Mouse (Mus musculus): ENCODE data around the gene Gm5797. TPM values are rescaled to one million over a fixed set of nuclear protein-coding genes. Genes with fewer than 3 reads are reported as not detected.
"Not testable (repeated sequence)": the region's sequence is repeated elsewhere in the genome, so short reads cannot be mapped to it uniquely, and the experiment has no call there.

The Gm5797 gene
- polyA plus RNA-seq (2012; ENCODE audit: insufficient read depth, insufficient read length, missing spikeins): not detected in 2 replicates

- H3K4me3 ChIP-seq (ENCODE audit: insufficient read depth, low read depth, low read length); H3K27ac ChIP-seq (replicated peaks; ENCODE audit: low read depth, low read length): not testable (repeated sequence)
These were observed at the start of gene Gm5797 for GRCm38 (mm10) chr14:7332295-7332694. TSS of gene Gm5797 (minus strand) at chr14:7332395.

GRCm38 (mm10) chr14:7365034-7365433, 32.8 kb upstream of the Gm5797 start, which contains the start of gene Gm8374:
TSS of gene Gm8374 (minus strand) at chr14:7365134.
- H3K27ac ChIP-seq (replicated peaks; ENCODE audit: low read depth, low read length); H3K4me1 ChIP-seq (ENCODE audit: control insufficient read depth, insufficient read depth, insufficient read length, low read length); H3K4me3 ChIP-seq (ENCODE audit: insufficient read depth, low read depth, low read length): not testable (repeated sequence)

More at GRCm38 (mm10) chr14:7332295-7332694, at the start of gene Gm5797:
- not testable (repeated sequence) for H3K4me1 ChIP-seq (ENCODE audit: control insufficient read depth, insufficient read depth, insufficient read length, low read length)

DNA sequence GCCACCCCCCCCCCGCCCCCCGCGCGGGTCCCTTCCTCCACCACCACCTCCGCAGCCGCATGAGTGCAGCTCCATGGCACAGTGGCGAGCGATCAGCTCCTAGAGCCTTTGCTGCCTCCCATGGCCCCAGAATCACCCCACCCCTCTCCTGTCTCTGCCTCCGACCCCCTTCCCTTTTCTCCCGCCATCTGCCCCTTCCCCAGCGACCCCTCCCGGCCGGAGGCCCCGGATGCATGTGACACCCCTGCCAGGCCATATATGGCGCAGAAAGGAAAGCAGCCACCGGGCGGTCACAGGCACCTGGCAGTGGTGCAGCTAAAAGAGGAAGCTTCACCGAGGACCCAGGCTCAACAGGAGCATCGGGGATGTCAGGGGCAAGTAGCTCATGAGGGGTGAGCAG, 17.1 kb downstream of the Gm5797 start:
- Histone ChIP-seq H3K4me3 (ENCODE audit: insufficient read depth, low read depth, low read length) (peak overlapping the region; percentile 35), H3K27ac (replicated peaks; ENCODE audit: low read depth, low read length) (0 out of 2 replicates have a peak overlapping the region, but pooled peaks have one; percentile 48)
- not testable (repeated sequence) for H3K4me1 ChIP-seq (ENCODE audit: control insufficient read depth, insufficient read depth, insufficient read length, low read length)

- Histone ChIP-seq H3K27ac (replicated peaks; ENCODE audit: low read depth, low read length) (peak within 1 kb of the TSS; percentile 86), H3K4me3 (ENCODE audit: insufficient read depth, low read depth, low read length) (peak within 1 kb of the TSS; percentile 54)
- H3K4me1 ChIP-seq (ENCODE audit: control insufficient read depth, insufficient read depth, insufficient read length, low read length): not testable (repeated sequence)
These were observed 17.5 kb downstream of the Gm5797 start, which contains the start of gene Gm3739 for GRCm38 (mm10) chr14:7314661-7315060. TSS of gene Gm3739 (minus strand) at chr14:7315049.

Other genes with a start within 250 kb of the Gm5797 start
- gene Gm3696, start 231.8 kb downstream of the Gm5797 start, polyA plus RNA-seq (2012; ENCODE audit: insufficient read depth, insufficient read length, missing spikeins): not detected in 2 replicates
- gene Gm6676, start 207.0 kb downstream of the Gm5797 start, polyA plus RNA-seq (2012; ENCODE audit: insufficient read depth, insufficient read length, missing spikeins): not detected in 2 replicates
- not detected in 2 replicates for gene Gm3512, start 157.9 kb downstream of the Gm5797 start, polyA plus RNA-seq (2012; ENCODE audit: insufficient read depth, insufficient read length, missing spikeins)
- gene Gm16434, start 137.9 kb downstream of the Gm5797 start, polyA plus RNA-seq (2012; ENCODE audit: insufficient read depth, insufficient read length, missing spikeins): not detected in 2 replicates
- gene Gm3727, start 67.7 kb downstream of the Gm5797 start, polyA plus RNA-seq (2012; ENCODE audit: insufficient read depth, insufficient read length, missing spikeins): not detected in 2 replicates
- not detected in 2 replicates for gene Gm3739, start 17.3 kb downstream of the Gm5797 start, polyA plus RNA-seq (2012; ENCODE audit: insufficient read depth, insufficient read length, missing spikeins)
- not detected in 2 replicates for gene Gm8374, start 32.7 kb upstream of the Gm5797 start, polyA plus RNA-seq (2012; ENCODE audit: insufficient read depth, insufficient read length, missing spikeins)
- not detected in 2 replicates for gene Gm3755, start 118.5 kb upstream of the Gm5797 start, polyA plus RNA-seq (2012; ENCODE audit: insufficient read depth, insufficient read length, missing spikeins)
- gene Gm3752, start 151.4 kb upstream of the Gm5797 start, polyA plus RNA-seq (2012; ENCODE audit: insufficient read depth, insufficient read length, missing spikeins): not detected in 2 replicates
- not detected in 2 replicates for gene Gm3558, start 236.2 kb upstream of the Gm5797 start, polyA plus RNA-seq (2012; ENCODE audit: insufficient read depth, insufficient read length, missing spikeins)

All from brown adipose tissue, adult 24 weeks (tissue).